ENCODE assay signal across 18 mouse cellular contexts in the genomic region with DNA sequence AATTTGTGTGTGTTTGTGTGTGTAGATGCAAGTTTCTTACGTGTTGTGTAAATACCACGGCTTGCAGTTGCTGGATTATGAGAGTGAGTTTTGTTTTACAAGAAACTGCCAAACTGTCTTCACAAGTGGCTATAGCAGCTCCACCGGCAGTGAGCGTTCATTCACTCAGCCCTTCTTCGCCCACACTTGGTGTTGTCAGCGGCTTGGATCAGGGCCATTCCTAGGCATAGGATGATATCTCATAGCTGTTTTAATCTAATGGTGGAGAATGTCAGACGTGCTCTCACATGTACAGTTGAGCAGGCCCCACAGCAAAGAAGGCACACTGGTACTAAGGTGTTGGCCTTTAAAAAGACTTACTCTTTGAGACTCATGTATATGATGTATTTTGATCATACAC.
DNase-seq lines count a peak whose midpoint lies in the region; ATAC-seq lines count a peak whose summit lies in the region.
"Had no signal": no experiment of that assay in that cellular context is flagged by ENCODE, and none has a peak within 500 bp of the region (broad histone marks: within the 10 kb centered on the region; RNA-seq: fewer than 3 reads in every experiment).

No protein-coding gene starts in this region.

- peaks cover 21% of the 10 kb centered on the region for H3K4me1 ChIP-seq in heart, embryonic 15.5 days (replicated peaks)
- peaks cover 19% of the 10 kb centered on the region for H3K4me1 ChIP-seq in lung, embryonic 15.5 days

- no peaks in the 10 kb centered on the region for H3K27me3 ChIP-seq in heart, embryonic 15.5 days
- no peaks in the 10 kb centered on the region for H3K27me3 ChIP-seq in lung, embryonic 15.5 days
- H3K27me3 ChIP-seq: hindbrain, embryonic 12.5 days; limb, embryonic 13.5 days; stomach, embryonic 15.5 days had no signal

- WGBS in heart, embryonic 15.5 days = 47% methylated on average over 7 of the region's 7 CpGs
- 41% methylated on average over 7 of the region's 7 CpGs for WGBS in lung, embryonic 15.5 days

- H3K9ac ChIP-seq in heart, embryonic 15.5 days = no peak overlapping the region
- no peak overlapping the region for H3K9ac ChIP-seq in lung, embryonic 15.5 days
- H3K9ac ChIP-seq: hindbrain, embryonic 12.5 days; limb, embryonic 13.5 days; stomach, embryonic 15.5 days had no signal

- ATAC-seq in heart, embryonic 15.5 days (replicated peaks; ENCODE audit: insufficient number of reproducible peaks, insufficient read depth, low FRiP score, low read depth) = peak; percentile 62
- peak; percentile 29; the same call in 1 of the 2 replicates for ATAC-seq in lung, embryonic 15.5 days (ENCODE audit: borderline replicate concordance, extremely low read depth, low FRiP score, low TSS enrichment)
- ATAC-seq in erythroid progenitor cell, adult 5-6 weeks (replicated peaks; ENCODE audit: low FRiP score, poor library complexity, severe bottlenecking) = no peak
- ATAC-seq: CD4-positive, CD25-positive, alpha-beta regulatory T cell, adult 4 months had no signal

- H3K4me2 ChIP-seq in heart, embryonic 15.5 days = no peak overlapping the region
- H3K4me2 ChIP-seq in lung, embryonic 15.5 days = no peak overlapping the region
- H3K4me2 ChIP-seq: hindbrain, embryonic 12.5 days; limb, embryonic 13.5 days; stomach, embryonic 15.5 days had no signal

- no peaks in the 10 kb centered on the region for H3K36me3 ChIP-seq in heart, embryonic 15.5 days
- H3K36me3 ChIP-seq in lung, embryonic 15.5 days = no peaks in the 10 kb centered on the region
- H3K36me3 ChIP-seq: stomach, embryonic 15.5 days had no signal

- no peak overlapping the region for H3K4me3 ChIP-seq in heart, embryonic 15.5 days
- no peak overlapping the region for H3K4me3 ChIP-seq in lung, embryonic 15.5 days
- H3K4me3 ChIP-seq: heart, embryonic 10.5 days; hindbrain, embryonic 12.5 days; limb, embryonic 13.5 days; stomach, embryonic 15.5 days had no signal

- no peaks in the 10 kb centered on the region for H3K9me3 ChIP-seq in heart, embryonic 15.5 days (replicated peaks)
- H3K9me3 ChIP-seq in lung, embryonic 15.5 days = no peaks in the 10 kb centered on the region
- H3K9me3 ChIP-seq: heart, embryonic 10.5 days; hindbrain, embryonic 12.5 days; stomach, embryonic 15.5 days had no signal

- DNase-seq in heart, postnatal 25 days (ENCODE audit: low spot score) = no peak
- no peak for DNase-seq in lung, postnatal 25 days (ENCODE audit: low spot score)
- peak; percentile 30 to 48 for DNase-seq in left cerebral cortex, postnatal 36 days (ENCODE audit: low spot score in 2 of 2)
- no peak for DNase-seq in urinary bladder, adult 2 months (ENCODE audit: low spot score)
- DNase-seq: adrenal gland, postnatal 10 days; cerebellum, adult 9-11 months; layer of hippocampus, adult 9-11 months; midbrain, embryonic 14.5 days; spleen, adult 18-20 months had no signal

- intact Hi-C loops in heart, postnatal 25 days (cut with DNase I) = loop anchor here (2.0 kb wide), 1 partner anchor 53 kb away; no protein-coding TSS in a partner anchor
- intact Hi-C loops in left cerebral cortex, postnatal 36 days (cut with DNase I) = no loop called here

- peak overlapping the region; percentile 47 for H3K27ac ChIP-seq in heart, embryonic 15.5 days
- no peak overlapping the region for H3K27ac ChIP-seq in lung, embryonic 15.5 days
- H3K27ac ChIP-seq: heart, embryonic 10.5 days; hindbrain, embryonic 12.5 days; kidney, postnatal 0 days; limb, embryonic 13.5 days; stomach, embryonic 15.5 days had no signal

Comparison
In these comparisons a context has a peak if more than half of its experiments do, and no peak if none do; other contexts are left out.
1. DNase-seq: peak in left cerebral cortex, postnatal 36 days (2 of 2); none in heart, postnatal 25 days (single experiment), lung, postnatal 25 days (single experiment) and urinary bladder, adult 2 months (single experiment).